Mouse (Mus musculus) liver, adult 2 months (tissue): Measurements from ENCODE around the gene Gm20388.

Source experiments
- CTCF ChIP-seq: fragments of 200-500 bp; IDR thresholded peaks from 2 replicates; pipeline ENCODE4 v1.5.1; 2011; ENCODE audit warnings: low read depth, low read length, control low read depth
- POLR2A ChIP-seq: fragments of 200-500 bp; IDR thresholded peaks from 2 replicates; pipeline ENCODE4 v1.6.1; 2011; ENCODE audit warnings: low read length, control low read depth; ENCODE audit not compliant: insufficient read depth; ENCODE audit errors: extremely low read depth

DNA sequence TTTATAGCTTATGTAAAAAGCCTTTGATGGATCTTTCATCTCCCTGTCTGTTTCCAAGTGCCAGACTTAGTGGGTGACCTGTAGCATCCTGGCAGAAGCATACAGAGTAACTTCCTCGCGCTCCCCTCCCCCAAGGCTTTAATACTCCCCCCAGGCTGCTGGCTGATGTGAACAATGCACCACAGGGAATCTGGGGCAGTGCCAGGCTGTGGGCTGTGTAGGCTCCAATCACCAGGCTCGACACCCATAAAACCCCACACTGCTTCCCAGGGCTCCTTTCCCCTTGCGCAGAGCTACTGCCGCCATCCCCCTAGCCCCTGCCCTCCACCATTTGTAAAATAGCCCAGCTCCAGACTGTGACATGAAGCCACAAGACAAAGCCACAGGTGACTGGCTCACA is 257.2 kb downstream of the Gm20388 start:
- no peak for TF ChIP-seq CTCF
- TF ChIP-seq POLR2A, result no peak
